Mouse (Mus musculus) kidney, adult 2 months (tissue): ENCODE results near the gene Vmn2r1. TPM values are rescaled to one million over a fixed set of nuclear protein-coding genes. Genes with fewer than 3 reads are reported as not detected.

ENCODE experiments used
- DNase-seq: peaks from one replicate; pipeline ENCODE4 v3.0.0; 2021
- H3K27ac ChIP-seq: fragments of 200-500 bp; 2 replicates; pipeline ENCODE4 v1.5.1; 2012; ENCODE audit warnings: low read depth, low read length, control low read depth, inconsistent platforms; ENCODE audit not compliant: insufficient read depth
- H3K27me3 ChIP-seq: fragments of 200-500 bp; replicated peaks from 2 replicates; pipeline ENCODE4 v1.6.1; 2012; ENCODE audit warnings: mild to moderate bottlenecking, moderate library complexity, low read length, inconsistent platforms; ENCODE audit not compliant: control insufficient read depth, insufficient read depth
- H3K36me3 ChIP-seq: fragments of 200-500 bp; 2 replicates; pipeline ENCODE4 v1.6.1; 2012; ENCODE audit warnings: mild to moderate bottlenecking, moderate library complexity, low read length, inconsistent platforms; ENCODE audit not compliant: control insufficient read depth, insufficient read depth
- H3K4me1 ChIP-seq: fragments of 200-500 bp; 2 replicates; pipeline ENCODE4 v1.6.1; 2011; ENCODE audit warnings: low read length; ENCODE audit not compliant: control insufficient read depth, insufficient read depth
- H3K4me3 ChIP-seq: fragments of 200-500 bp; 2 replicates; pipeline ENCODE4 v1.5.1; 2011; ENCODE audit warnings: mild to moderate bottlenecking, low read depth, low read length, control low read depth; ENCODE audit not compliant: insufficient read depth
- CTCF ChIP-seq: fragments of 200-500 bp; conservative IDR thresholded peaks from 2 replicates; pipeline ENCODE4 v1.5.1; 2011; ENCODE audit warnings: low read depth, mild to moderate bottlenecking, control low read depth, low read length, moderate library complexity, mixed read lengths; ENCODE audit not compliant: insufficient read depth, insufficient read length
- POLR2A ChIP-seq: fragments of 200-500 bp; IDR thresholded peaks from one replicate; pipeline ENCODE4 v1.6.1; 2011; ENCODE audit warnings: low read depth, low read length, control low read depth
- WGBS: fragments of 180-500 bp; shearing (Covaris S2); methylation state at CpG from one replicate; pipeline ENCODE4 v1.1.7; 2018; 5-methylcytosine and 5-hydroxymethylcytosine counted together
- polyA plus RNA-seq: library from polyadenylated mRNA; depleted of rRNA; stranded (reverse); fragments of >200 nt; gene quantifications from 2 replicates; pipeline ENCODE4 v1.2.3, GENCODE M21; 2012; rRNA removed

Vmn2r1 gene
- polyA plus RNA-seq = 0.02 and 0.03 TPM in 2 replicates

GRCm38 (mm10) chr3:64081247-64081646, at the start of gene Vmn2r1:
TSS of gene Vmn2r1 (plus strand) at chr3:64081547.
- TF ChIP-seq CTCF (no peak), POLR2A (no peak)
- Histone ChIP-seq H3K4me3 (no peak within 1 kb of the TSS), H3K4me1 (no peaks in the 10 kb centered on the region), H3K36me3 (no peaks in the 10 kb centered on the region), H3K27ac (no peak within 1 kb of the TSS), H3K27me3 (no peaks in the 10 kb centered on the region)
- WGBS = 73% methylated on average over 4 of the region's 4 CpGs
- DNase-seq = no peak

GRCm38 (mm10) chr3:64038136-64038841, 43.1 kb upstream of the Vmn2r1 start:
- no peak overlapping the region for H3K27ac ChIP-seq
- H3K4me1 ChIP-seq = no peaks in the 10 kb centered on the region
- TF ChIP-seq CTCF = no peak
- TF ChIP-seq POLR2A = no peak
- H3K36me3 ChIP-seq = no peaks in the 10 kb centered on the region
- WGBS = 58% methylated on average over 7 of the region's 7 CpGs
- no peak for DNase-seq
- no peak overlapping the region for H3K4me3 ChIP-seq
- no peaks in the 10 kb centered on the region for H3K27me3 ChIP-seq

DNA sequence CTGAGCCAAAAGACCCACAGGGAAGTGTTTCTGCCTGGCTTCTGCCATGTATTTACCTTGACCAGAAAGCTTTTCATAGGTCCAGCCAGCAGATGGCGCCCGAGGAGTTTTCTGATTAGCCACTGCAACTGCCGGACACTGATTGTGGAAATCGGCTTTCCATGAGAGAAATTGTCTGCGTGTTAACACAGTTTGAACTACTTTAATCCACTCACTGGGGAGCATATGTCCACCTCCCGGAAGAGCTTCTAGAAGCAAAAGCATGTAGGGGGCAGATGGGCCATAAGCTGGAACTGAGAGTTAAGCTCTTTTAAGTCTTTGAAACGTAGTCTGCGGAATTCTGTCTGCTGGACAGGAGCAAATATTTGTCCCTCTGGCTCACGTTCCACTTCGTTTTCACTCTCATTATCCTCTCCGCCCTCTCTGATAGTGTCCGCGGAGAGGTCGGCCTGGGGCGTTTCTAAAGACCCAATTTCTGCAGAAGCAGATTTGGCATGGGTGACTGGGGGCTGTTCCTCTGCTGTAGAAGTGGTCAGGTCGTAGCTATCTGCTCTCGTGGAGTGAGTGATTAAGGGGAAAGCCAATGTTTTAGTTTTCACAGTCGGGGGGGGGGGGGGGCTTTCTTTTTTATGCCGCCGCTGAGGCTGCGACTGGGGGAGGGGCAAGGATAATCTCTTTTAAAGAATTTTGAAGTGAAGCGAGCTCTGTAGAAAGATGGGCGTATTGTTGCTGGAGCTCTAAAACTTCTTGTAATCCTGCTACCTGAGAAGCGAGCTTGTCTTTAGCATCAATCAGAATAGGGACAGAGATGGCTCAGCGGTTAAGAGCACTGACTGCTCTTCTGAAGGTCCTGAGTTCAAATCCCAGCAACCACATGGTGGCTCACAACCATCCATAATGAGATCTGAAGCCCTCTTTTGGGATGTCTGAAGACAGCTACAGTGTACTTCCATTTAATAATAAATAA, 41.2 kb upstream of the Vmn2r1 start:
- 14% methylated on average over 25 of the region's 25 CpGs for WGBS
- no peak overlapping the region for H3K27ac ChIP-seq

DNA sequence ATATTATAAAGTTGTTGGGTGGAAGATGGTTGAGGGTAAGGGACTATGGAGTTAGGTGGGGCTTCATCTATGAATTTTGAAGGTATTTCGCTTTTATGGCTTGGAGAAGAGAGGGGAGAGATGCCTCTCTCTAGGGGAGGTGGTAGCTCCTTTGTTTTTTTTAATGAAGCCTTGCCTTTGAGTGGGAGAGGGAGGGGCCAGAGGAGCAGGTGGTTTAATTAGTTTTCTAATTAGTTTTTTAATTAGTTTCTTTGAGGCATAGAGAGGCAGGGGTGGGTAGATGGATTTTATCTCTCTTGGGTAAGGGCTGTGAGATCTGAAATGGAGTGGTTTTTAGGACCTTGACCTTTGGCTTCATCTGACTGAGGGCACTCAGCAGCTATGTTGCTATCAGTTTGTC, 31.4 kb downstream of the Vmn2r1 start:
- Histone ChIP-seq H3K4me3 (no peak overlapping the region), H3K27me3 (no peaks in the 10 kb centered on the region), H3K4me1 (no peaks in the 10 kb centered on the region), H3K27ac (no peak overlapping the region), H3K36me3 (no peaks in the 10 kb centered on the region)
- TF ChIP-seq POLR2A (no peak), CTCF (no peak)
- 81% methylated on average over 1 of the region's 1 CpGs for WGBS
- DNase-seq = no peak

More for the DNA sequence above, 41.2 kb upstream of the Vmn2r1 start:
- DNase-seq = peak; percentile 86
- no peaks in the 10 kb centered on the region for H3K36me3 ChIP-seq
- H3K27me3 ChIP-seq = no peaks in the 10 kb centered on the region
- TF ChIP-seq CTCF = peak; percentile 75
- TF ChIP-seq POLR2A = no peak
- peak overlapping the region; percentile 48 for H3K4me3 ChIP-seq
- no peaks in the 10 kb centered on the region for H3K4me1 ChIP-seq

GRCm38 (mm10) chr3:64113352-64114046, 32.2 kb downstream of the Vmn2r1 start:
- no peak overlapping the region for H3K4me3 ChIP-seq
- DNase-seq = no peak
- TF ChIP-seq CTCF (no peak), POLR2A (no peak)
- no peak overlapping the region for H3K27ac ChIP-seq
- no peaks in the 10 kb centered on the region for H3K27me3 ChIP-seq
- H3K4me1 ChIP-seq = no peaks in the 10 kb centered on the region
- WGBS = 84% methylated on average over 11 of the region's 11 CpGs
- no peaks in the 10 kb centered on the region for H3K36me3 ChIP-seq

GRCm38 (mm10) chr3:64141878-64142508, 60.6 kb downstream of the Vmn2r1 start, which contains the start of gene Vmn2r2:
TSS of gene Vmn2r2 (minus strand) at chr3:64141928.
- Histone ChIP-seq H3K27me3 (no peaks in the 10 kb centered on the region), H3K4me3 (no peak within 1 kb of the TSS), H3K36me3 (no peaks in the 10 kb centered on the region), H3K4me1 (no peaks in the 10 kb centered on the region), H3K27ac (no peak within 1 kb of the TSS)
- DNase-seq = no peak
- no peak for TF ChIP-seq POLR2A
- no peak for TF ChIP-seq CTCF
- WGBS = 85% methylated on average over 2 of the region's 2 CpGs

Other genes with a start within 250 kb of the Vmn2r1 start
- gene Plch1, start 182.1 kb upstream of the Vmn2r1 start, polyA plus RNA-seq = 0.84 and 1.2 TPM in 2 replicates
- gene E130311K13Rik, start 152.1 kb upstream of the Vmn2r1 start, polyA plus RNA-seq = 4.5 and 6.1 TPM in 2 replicates
- 43.0 and 47.0 TPM in 2 replicates for gene Slc33a1, start 116.8 kb upstream of the Vmn2r1 start, polyA plus RNA-seq
- gene Gmps, start 105.4 kb upstream of the Vmn2r1 start, polyA plus RNA-seq = 3.5 and 5.1 TPM in 2 replicates
- not detected in 2 replicates for gene Vmn2r2, start 60.4 kb downstream of the Vmn2r1 start, polyA plus RNA-seq
- gene Vmn2r3, start 208.2 kb downstream of the Vmn2r1 start, polyA plus RNA-seq = not detected in 2 replicates